Comparison of ENCODE assay signal across 19 mouse cellular contexts in genomic region chr10:23052480-23053378, GRCm38 (mm10).
DNase-seq lines count a peak whose midpoint lies in the region; ATAC-seq and TF ChIP-seq lines count a peak whose summit lies in the region.
"Had no signal": no experiment of that assay in that cellular context is flagged by ENCODE, and none has a peak within 500 bp of the region (broad histone marks: within the 10 kb centered on the region; RNA-seq: fewer than 3 reads in every experiment).

No protein-coding gene starts in this region.

- TF ChIP-seq EP300 in lung, postnatal 0 days (IDR thresholded peaks at IDR 0.05) = peak; percentile 78

- H3K9ac ChIP-seq in lung, postnatal 0 days (replicated peaks; ENCODE audit: low read depth) = no peak overlapping the region
- H3K9ac ChIP-seq: heart, embryonic 15.5 days; limb, embryonic 12.5 days; liver, embryonic 15.5 days had no signal

- H3K4me3 ChIP-seq in lung, postnatal 0 days (ENCODE audit: low read depth, low read length) = no peak overlapping the region
- H3K4me3 ChIP-seq: gastrocnemius, adult 2 months; heart, embryonic 15.5 days; left cerebral cortex, adult 2 months; limb, embryonic 12.5 days; liver, embryonic 15.5 days had no signal

- ATAC-seq in lung, postnatal 0 days = peak; percentile 89
- ATAC-seq in cerebellum, adult (ENCODE audit: insufficient number of reproducible peaks, low FRiP score, low TSS enrichment) = no peak
- ATAC-seq: forebrain, embryonic 14.5 days; hindbrain, postnatal 0 days had no signal

- H3K27ac ChIP-seq in lung, postnatal 0 days (ENCODE audit: low read length) = peak overlapping the region; percentile 34; the same call in 1 of the 2 replicates
- H3K27ac ChIP-seq: gastrocnemius, adult 2 months; heart, embryonic 15.5 days; hindbrain, postnatal 0 days; left cerebral cortex, adult 2 months; limb, embryonic 12.5 days; liver, embryonic 15.5 days had no signal

- TF ChIP-seq CTCF in lung, postnatal 0 days (IDR thresholded peaks at IDR 0.05) = no peak

- intact Hi-C loops in left cerebral cortex, postnatal 10 days (cut with DNase I) = no loop called here

- no peak overlapping the region for H3K4me2 ChIP-seq in lung, postnatal 0 days (replicated peaks; ENCODE audit: low read depth, low read length)
- H3K4me2 ChIP-seq: heart, embryonic 15.5 days; limb, embryonic 12.5 days; liver, embryonic 15.5 days had no signal

- H3K27me3 ChIP-seq in lung, postnatal 0 days (replicated peaks; ENCODE audit: insufficient read depth, low read length) = no peaks in the 10 kb centered on the region
- H3K27me3 ChIP-seq: heart, embryonic 15.5 days; limb, embryonic 12.5 days; liver, embryonic 15.5 days had no signal

- DNase-seq in urinary bladder, postnatal 14 days (ENCODE audit: low spot score) = peak; percentile 14
- no peak for DNase-seq in urinary bladder, postnatal 4 days (ENCODE audit: low spot score in 2 of 2)
- DNase-seq in kidney, postnatal 25 days = peak; percentile 38 to 54
- DNase-seq in lung, postnatal 0 days (ENCODE audit: low spot score) = peak; percentile 78
- DNase-seq in left cerebral cortex, postnatal 10 days (ENCODE audit: extremely low spot score in 1 of 2, low spot score in 2 of 2) = no peak
- DNase-seq in frontal cortex, adult 2 months (ENCODE audit: extremely low spot score in 1 of 2, low spot score in 1 of 2) = no peak
- no peak for DNase-seq in thymus, postnatal 14 days
- DNase-seq: adrenal gland, adult 2 months; cerebellum, adult 11 months; cerebellum, postnatal 14 days; gastrocnemius, adult 2 months; right cerebral cortex, postnatal 14 days had no signal

- H3K36me3 ChIP-seq in lung, postnatal 0 days (ENCODE audit: insufficient read depth, low read length) = no peaks in the 10 kb centered on the region
- H3K36me3 ChIP-seq: heart, embryonic 15.5 days; limb, embryonic 12.5 days; liver, embryonic 15.5 days had no signal

- H3K4me1 ChIP-seq in lung, postnatal 0 days (ENCODE audit: insufficient read depth, low read depth, low read length) = no peaks in the 10 kb centered on the region
- H3K4me1 ChIP-seq: heart, embryonic 15.5 days; limb, embryonic 12.5 days; liver, embryonic 15.5 days had no signal

- WGBS in lung, postnatal 0 days = 43% methylated on average over 11 of the region's 11 CpGs

- no peaks in the 10 kb centered on the region for H3K9me3 ChIP-seq in lung, postnatal 0 days (ENCODE audit: low read length)
- H3K9me3 ChIP-seq: heart, embryonic 15.5 days; limb, embryonic 12.5 days; liver, embryonic 15.5 days had no signal

Comparison
In these comparisons a context has a peak if more than half of its experiments do, and no peak if none do; other contexts are left out.
1. DNase-seq: peak in urinary bladder, postnatal 14 days (single experiment), kidney, postnatal 25 days (2 of 2) and lung, postnatal 0 days (single experiment); none in urinary bladder, postnatal 4 days (0 of 2), left cerebral cortex, postnatal 10 days (0 of 2), frontal cortex, adult 2 months (0 of 2) and thymus, postnatal 14 days (single experiment).